Mouse (Mus musculus): ENCODE data around the gene Hunk.

DNA sequence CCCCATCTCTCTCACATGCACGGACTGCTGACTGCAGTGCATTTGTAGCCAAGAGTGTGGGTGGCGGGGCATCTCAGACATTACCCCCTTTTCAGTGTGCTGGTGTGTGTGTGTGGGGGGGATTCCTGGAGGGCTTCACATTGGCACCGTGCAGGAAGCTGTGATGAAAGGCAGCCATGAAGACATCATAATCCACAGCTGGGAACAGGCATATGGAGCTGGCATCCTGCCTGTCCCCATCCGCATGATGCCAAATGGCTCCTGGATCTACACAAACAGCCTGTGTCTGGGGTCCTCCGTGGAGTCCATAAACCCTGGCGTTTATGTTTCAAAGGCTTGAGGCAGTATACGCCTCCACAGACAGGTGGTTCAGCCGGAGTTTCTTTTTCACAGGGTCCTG lies 132.4 kb downstream of the Hunk start:
- TF ChIP-seq CEBPB (IDR thresholded peaks at IDR 0.05; ENCODE audit: insufficient read depth, poor library complexity, severe bottlenecking) (no peak), POLR2A (IDR thresholded peaks at IDR 0.05; ENCODE audit: insufficient read length, low read depth) (no peak)
